Mouse (Mus musculus) heart, adult 18-20 months (tissue): ENCODE data around the gene Ppp2r1b. TPM values are rescaled to one million over a fixed set of nuclear protein-coding genes. Genes with fewer than 3 reads are reported as not detected.

Experiments
- DNase-seq, 2 experiments: peaks; one replicate each; pipeline ENCODE4 v3.0.0; 2021 to 2022; ENCODE audit warnings: mixed read lengths in 1 of 2
- total RNA-seq, 2 experiments: library from RNA; stranded (reverse); gene quantifications; 2 replicates each; pipeline ENCODE4 v1.2.3; 2021

Ppp2r1b gene
- total RNA-seq, 2 experiments from 2014 or later: 10.6 to 11.3 TPM

DNA sequence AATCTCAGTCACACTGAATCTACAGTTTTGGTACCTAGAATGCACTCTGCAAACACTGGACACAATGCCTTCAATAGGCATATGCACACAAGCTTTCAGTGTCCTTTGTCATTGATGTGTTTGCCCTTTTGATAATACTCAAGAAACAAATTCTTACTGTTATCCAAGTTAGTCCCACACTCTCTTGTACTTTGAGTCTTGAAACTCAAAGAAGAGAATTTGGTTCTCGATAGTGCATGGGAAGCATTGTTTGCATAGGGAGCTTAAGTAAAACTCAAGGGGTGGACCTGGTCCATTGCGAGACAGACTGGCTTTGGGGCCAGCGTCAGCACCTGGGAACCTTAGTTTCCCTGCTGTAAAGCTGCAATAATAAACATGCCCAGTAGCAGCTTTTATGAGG is 73.0 kb downstream of the Ppp2r1b start:
- DNase-seq: no peak

DNA sequence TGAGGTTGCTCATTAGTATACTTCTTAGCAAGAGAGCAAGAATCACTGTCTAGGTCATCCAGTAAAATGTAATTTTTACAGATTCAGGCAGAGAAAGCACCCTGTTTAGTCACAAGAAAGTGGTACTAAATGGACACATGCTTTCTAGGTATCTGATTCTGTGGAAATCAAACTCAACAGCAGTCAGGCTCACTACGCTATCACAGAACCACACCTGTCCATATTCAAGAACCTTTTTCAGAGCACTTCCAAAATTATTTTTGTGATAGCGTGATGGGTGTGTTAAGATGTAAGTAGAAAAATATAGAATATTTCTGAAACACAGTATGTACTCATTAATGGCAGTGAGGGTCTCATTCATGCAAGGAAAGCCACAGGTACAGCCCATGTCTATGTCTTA is 74.5 kb downstream of the Ppp2r1b start:
- no peak for DNase-seq

DNA sequence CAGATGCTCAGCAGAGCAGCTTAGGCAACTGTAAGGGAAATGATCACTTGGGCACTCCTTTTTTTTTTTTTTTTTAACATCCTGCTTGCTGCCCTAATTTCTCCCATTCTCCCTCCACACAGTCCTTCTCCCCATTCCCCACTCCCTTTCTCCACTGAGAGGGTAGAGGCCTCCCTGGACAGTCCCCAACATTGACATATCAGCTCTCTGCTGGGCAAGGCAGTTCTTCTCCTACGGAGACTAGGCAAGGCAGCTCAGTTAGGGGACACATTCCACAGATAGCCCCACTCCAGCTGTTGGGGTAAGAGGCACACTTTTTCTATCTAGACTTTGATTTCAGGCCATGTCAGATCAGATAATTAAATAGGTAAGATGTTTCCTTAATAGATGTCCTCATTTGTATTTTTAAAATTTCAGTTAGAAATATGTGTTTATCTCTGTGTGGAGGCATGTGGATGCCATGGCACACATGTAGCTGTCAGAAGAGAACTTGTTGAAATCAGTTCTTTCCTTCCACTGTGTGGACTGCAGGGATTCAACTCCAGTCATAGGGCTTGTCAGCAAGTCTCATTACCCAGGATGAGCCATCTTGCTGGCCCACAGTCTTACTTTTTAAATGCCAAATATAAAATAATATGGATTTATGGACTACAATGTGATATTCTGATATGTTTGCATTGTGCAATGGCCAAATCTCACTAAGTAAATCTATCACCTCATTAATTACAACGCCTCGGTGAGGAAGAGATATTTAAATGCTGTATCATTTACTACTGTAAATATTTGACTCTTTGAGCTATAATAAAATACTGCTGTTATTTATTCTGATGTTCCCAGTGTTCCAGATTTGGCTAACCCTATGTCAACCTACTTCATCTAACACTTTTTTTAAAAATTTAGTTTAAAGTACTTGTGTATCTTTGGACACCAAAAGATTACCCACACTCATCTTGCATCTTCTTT is 76.1 kb downstream of the Ppp2r1b start:
- DNase-seq: no peak

DNA sequence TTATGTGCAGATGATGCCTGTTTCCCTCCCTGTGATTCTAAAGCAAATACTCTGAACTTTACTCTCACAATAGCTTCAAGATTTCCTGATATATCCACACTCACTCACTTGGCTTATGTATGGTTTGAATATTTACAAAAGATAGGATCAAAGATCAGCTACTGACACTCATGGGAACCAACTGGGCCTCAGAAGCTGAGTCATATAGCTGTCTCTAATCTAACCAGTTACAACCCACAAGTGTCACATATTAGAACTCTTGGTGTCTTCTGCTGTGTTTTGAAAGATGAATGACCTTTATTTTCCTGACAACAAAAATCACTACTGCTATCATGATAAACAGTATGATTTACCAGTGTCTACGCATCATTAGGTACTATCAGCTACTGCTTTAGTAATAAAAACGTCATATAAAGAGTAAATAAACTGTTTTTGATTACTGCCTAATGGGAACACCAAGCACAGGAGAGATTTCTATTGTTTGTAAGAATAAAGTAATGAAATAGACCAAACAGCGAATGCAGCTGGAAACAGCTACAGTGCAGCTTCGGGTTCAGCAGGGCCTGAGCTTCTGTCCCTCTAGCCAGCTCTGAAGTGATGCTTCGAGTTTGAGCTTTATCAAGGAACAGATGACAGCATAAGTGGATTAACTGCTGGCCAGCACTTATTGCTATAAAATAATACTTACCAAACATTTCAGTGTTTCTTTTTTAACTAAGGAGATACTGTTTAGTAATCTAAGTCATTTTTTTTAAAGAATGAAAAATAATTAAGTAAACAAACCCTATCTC is 77.5 kb downstream of the Ppp2r1b start:
- DNase-seq: no peak

DNA sequence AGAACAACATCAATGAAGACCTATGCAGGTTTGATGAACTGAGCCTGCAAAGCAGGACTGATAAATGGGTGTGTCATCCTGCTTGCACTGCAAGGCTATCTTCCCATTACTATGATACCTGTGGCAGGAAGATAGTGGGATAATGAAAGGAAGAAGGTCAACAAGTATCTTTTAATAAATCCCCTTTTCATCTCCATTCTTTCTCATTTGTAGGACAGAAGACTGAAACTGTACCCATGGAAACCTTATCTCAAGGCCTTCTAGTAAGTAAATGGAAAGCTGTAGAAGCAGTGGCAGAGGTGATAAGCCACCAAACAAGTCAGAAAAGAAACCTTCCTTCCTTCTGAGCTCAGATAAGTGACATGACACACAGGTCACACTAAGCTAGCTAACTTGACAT is 79.4 kb downstream of the Ppp2r1b start:
- no peak for DNase-seq

DNA sequence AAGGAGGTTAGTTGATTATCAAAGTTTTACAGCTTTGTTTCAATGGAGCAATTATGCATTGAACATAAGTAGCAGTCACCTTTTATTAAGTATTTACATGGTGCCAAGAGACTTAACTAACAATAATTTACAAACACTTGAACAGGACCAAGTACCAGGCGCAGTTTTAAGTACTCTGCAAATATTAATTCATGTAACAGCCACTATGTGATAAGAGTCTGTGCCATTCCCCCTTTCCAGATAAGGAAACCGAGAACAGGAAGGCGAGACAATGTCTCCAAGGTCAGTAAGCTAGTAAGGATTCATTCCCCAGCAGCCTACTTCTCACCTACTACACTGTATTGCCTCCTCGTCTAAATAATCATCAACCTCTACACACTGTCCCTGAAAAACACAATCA is 80.7 kb downstream of the Ppp2r1b start:
- DNase-seq: no peak

DNA sequence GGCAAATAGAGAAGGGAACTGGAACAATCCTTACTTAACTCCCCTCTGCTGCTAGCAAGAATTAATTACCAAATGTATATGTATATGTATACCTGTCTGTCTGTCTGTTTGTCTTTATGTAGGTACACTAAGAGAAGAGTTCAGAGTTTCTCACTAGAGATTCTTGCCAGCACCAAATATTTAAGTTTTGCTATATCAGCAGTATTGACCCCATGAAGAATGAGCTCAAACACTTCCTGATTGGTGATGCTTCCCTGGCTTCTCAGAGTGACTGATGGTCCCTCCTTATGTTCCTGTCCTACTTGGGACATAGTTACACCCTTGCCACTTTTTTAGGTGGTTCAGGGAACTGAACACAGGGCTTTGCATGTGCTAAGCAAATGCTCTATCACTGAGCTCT is 84.9 kb downstream of the Ppp2r1b start:
- DNase-seq: no peak

DNA sequence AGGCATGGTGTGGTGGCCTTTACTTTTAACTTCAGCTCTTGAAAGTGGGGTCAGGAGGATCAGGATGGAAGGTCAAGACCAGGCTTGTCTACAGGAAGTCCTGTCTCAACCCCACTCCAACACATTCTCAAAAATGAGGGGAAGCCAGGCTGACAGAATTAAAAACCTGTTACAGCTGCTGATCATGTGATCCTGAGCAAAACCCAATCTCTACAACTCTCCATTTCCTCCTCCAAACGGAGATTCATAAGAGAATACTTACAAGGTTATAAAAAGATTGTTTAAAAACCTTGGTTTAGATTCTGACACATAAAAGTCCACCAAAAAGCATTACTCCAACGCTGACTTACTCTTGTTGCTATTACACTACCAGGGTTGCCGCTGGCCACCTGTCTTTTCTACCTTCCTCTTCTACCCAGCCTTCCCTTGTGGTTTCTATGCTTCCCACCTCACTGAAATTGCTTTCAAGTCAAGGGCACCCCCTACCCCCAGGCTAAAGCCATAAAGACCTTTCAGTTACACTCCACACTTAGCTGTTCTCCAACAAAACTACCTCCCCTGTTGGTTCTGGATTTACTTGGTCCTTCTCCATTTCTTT is 96.8 kb downstream of the Ppp2r1b start:
- no peak for DNase-seq

DNA sequence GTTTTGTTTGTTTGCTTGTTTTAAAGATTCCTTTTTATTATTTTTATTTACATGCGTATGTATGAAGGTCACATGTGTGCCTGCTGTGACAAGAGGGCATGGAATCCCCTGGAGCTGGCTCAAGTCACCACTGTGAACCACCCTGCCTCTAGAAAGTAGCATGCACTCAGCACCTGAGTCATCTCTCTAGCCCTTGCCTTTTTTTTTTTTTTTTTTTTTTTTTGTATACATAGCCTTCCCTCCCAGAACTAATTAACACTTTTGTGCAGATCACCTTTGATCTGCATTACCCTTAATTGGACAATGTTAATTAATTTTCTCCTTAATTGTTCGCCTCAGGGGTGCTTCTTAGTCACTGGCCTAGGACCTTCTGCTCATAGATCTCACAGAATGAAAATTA is 97.6 kb downstream of the Ppp2r1b start:
- no peak for DNase-seq

Other genes starting within 250 kb of the Ppp2r1b start
- gene Sdhd, start 241.5 kb upstream of the Ppp2r1b start, total RNA-seq: 100 to 1,000 TPM; 697 to 709 TPM
- 100 to 1,000 TPM; 270 to 292 TPM for gene Timm8b, start 241.4 kb upstream of the Ppp2r1b start, total RNA-seq
- gene Pih1d2, start 228.0 kb upstream of the Ppp2r1b start, total RNA-seq: under 1 TPM; 0.20 to 0.95 TPM
- 10 to 100 TPM; 11.6 to 14.2 TPM for gene Nkapd1, start 227.8 kb upstream of the Ppp2r1b start, total RNA-seq
- 100 to 1,000 TPM; 390 to 395 TPM for gene Dlat, start 185.5 kb upstream of the Ppp2r1b start, total RNA-seq
- 1 to 10 TPM; 3.0 to 4.1 TPM for gene Dixdc1, start 105.8 kb upstream of the Ppp2r1b start, total RNA-seq
- gene 2310030G06Rik, start 98.8 kb upstream of the Ppp2r1b start, total RNA-seq: 1 to 10 TPM; 2.2 to 2.6 TPM
- 1,000 to 10,000 TPM; 3,376 to 3,486 TPM for gene Cryab, start 94.0 kb upstream of the Ppp2r1b start, total RNA-seq
- gene Hspb2, start 92.9 kb upstream of the Ppp2r1b start, total RNA-seq: 100 to 1,000 TPM; 136 to 143 TPM
- gene Fdxacb1, start 77.1 kb upstream of the Ppp2r1b start, total RNA-seq: 1 to 10 TPM; 4.1 to 5.8 TPM
- 10 to 100 TPM; 10.4 to 12.1 TPM for gene Alg9, start 70.3 kb upstream of the Ppp2r1b start, total RNA-seq
- gene 1110032A03Rik, start 69.8 kb upstream of the Ppp2r1b start, total RNA-seq: 10 to 100 TPM; 11.3 to 16.5 TPM
- gene Sik2, start 163.8 kb downstream of the Ppp2r1b start, total RNA-seq: 10 to 100 TPM; 27.6 to 34.6 TPM
- not detected for gene Btg4, start 215.6 kb downstream of the Ppp2r1b start, total RNA-seq
- gene Layn, start 231.8 kb downstream of the Ppp2r1b start, total RNA-seq: 1 to 10 TPM; 5.5 to 5.9 TPM